Mouse (Mus musculus) kidney, postnatal 36 days (tissue): Measurements from ENCODE around the gene Olfr955.

Source experiments
- DNase-seq, 2 experiments: peaks; one replicate each; pipeline ENCODE4 v3.0.0; 2021 to 2022; ENCODE audit warnings: mixed read lengths in 2 of 2

Gene Olfr955

GRCm38 (mm10) chr9:39471844-39472243 lies at the start of gene Olfr955:
Olfr955 (minus strand) TSS chr9:39471944.
- DNase-seq: no peak

- no peak for DNase-seq
Measured at GRCm38 (mm10) chr9:39518595-39518994, 46.9 kb upstream of the Olfr955 start.

- DNase-seq: no peak
Measured at GRCm38 (mm10) chr9:39515531-39515930, 43.8 kb upstream of the Olfr955 start, which contains the start of gene Olfr957. Olfr957 (minus strand) TSS chr9:39515809.

- no peak for DNase-seq
Measured at GRCm38 (mm10) chr9:39509412-39509811, 37.7 kb upstream of the Olfr955 start.

- peak; percentile 27 to 73 for DNase-seq
Measured at GRCm38 (mm10) chr9:39508998-39509397, 37.3 kb upstream of the Olfr955 start.

GRCm38 (mm10) chr9:39493895-39494294 lies 22.2 kb upstream of the Olfr955 start, which contains the start of gene Olfr44:
Olfr44 (minus strand) TSS chr9:39493995.
- DNase-seq: no peak

- DNase-seq: no peak
Measured at GRCm38 (mm10) chr9:39456401-39456800, 15.3 kb downstream of the Olfr955 start, which contains the start of gene Olfr954. Olfr954 (plus strand) TSS chr9:39456701.

GRCm38 (mm10) chr9:39427048-39427447 lies 44.7 kb downstream of the Olfr955 start, which contains the start of gene Olfr952:
Olfr952 (minus strand) TSS chr9:39427148.
- DNase-seq: no peak
